In the genomic region with DNA sequence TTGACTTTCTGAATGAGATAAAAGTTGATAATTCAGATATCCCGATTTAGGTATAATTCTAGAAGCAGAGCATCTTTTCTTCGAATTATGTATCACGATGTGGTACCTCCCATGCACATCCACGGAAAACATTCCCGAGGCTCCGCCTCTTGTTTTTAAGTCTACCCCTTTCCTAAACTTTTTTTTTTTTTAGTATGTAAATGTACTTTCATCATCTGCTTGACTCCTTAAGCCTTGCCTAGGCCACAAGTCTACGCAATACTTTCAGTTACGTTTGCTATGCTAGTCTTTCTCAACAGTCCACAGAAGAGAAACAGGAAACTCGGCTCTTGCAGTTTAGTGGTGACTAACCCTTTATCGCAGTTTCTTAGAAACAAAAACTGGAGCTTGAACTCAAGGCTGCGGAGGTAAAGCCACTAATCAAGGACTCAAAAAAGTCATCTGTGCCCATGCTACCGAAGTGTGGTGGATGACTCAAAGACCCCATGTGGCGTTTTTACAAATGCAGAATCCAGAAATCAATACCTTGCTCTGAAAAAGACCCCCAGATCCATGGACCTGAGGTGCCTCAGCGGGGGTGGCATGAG, we compare ENCODE assay signal across 8 mouse cellular contexts. TPM values are rescaled to one million over a fixed set of nuclear protein-coding genes. Genes with fewer than 3 reads are reported as not detected.
DNase-seq lines count a peak whose midpoint lies in the region; ATAC-seq and TF ChIP-seq lines count a peak whose summit lies in the region.

No protein-coding gene starts in this region.

- peak; percentile 8 for ATAC-seq in forebrain, embryonic 16.5 days
- ATAC-seq in intestine, postnatal 0 days: peak; percentile 66

- peak overlapping the region; percentile 90 for H3K9ac ChIP-seq in forebrain, embryonic 16.5 days (replicated peaks; ENCODE audit: low read depth, low read length)
- 0 out of 2 replicates have a peak overlapping the region, but pooled peaks have one; percentile 69 for H3K9ac ChIP-seq in intestine, postnatal 0 days (ENCODE audit: low read depth, low read length)

- 19% methylated on average over 14 of the region's 14 CpGs for WGBS in forebrain, embryonic 16.5 days
- WGBS in intestine, postnatal 0 days: 21% methylated on average over 14 of the region's 14 CpGs

- H3K4me1 ChIP-seq in forebrain, embryonic 16.5 days (replicated peaks; ENCODE audit: control insufficient read depth, insufficient read depth, low read length): peaks cover 19% of the 10 kb centered on the region
- H3K4me1 ChIP-seq in intestine, postnatal 0 days (replicated peaks; ENCODE audit: control insufficient read depth, insufficient read depth, low read length): no peaks in the 10 kb centered on the region

- intact Hi-C loops in gastrocnemius, adult 2 months (cut with DNase I): loop anchor here (5.0 kb wide), 2 partner anchors 125 to 200 kb away; a partner anchor contains a TSS
- intact Hi-C loops in gastrocnemius, postnatal 14 days (cut with DNase I; ENCODE audit: low total_unique reads): no loop called here

- DNase-seq in gastrocnemius, adult 2 months: no peak
- DNase-seq in gastrocnemius, postnatal 14 days: no peak
- DNase-seq in adrenal gland, adult 8-10 months: peak; percentile 54
- peak; percentile 19 for DNase-seq in lung, postnatal 14 days
- DNase-seq in splenic B cell, adult 2 months (ENCODE audit: low read depth, low spot score): peak; percentile 77
- no peak for DNase-seq in layer of hippocampus, adult 8-10 months (ENCODE audit: low spot score in 2 of 2)

- peak overlapping the region; percentile 92 for H3K4me3 ChIP-seq in gastrocnemius, adult 2 months
- H3K4me3 ChIP-seq in forebrain, embryonic 16.5 days (replicated peaks; ENCODE audit: low read length): peak overlapping the region; percentile 89
- H3K4me3 ChIP-seq in intestine, postnatal 0 days (ENCODE audit: low read depth, low read length): peak overlapping the region; percentile 67

- no peaks in the 10 kb centered on the region for H3K9me3 ChIP-seq in forebrain, embryonic 16.5 days (ENCODE audit: control insufficient read depth, low read length)
- no peaks in the 10 kb centered on the region for H3K9me3 ChIP-seq in intestine, postnatal 0 days (ENCODE audit: control insufficient read depth)

- no peaks in the 10 kb centered on the region for H3K36me3 ChIP-seq in forebrain, embryonic 16.5 days (ENCODE audit: control insufficient read depth, insufficient read depth)
- H3K36me3 ChIP-seq in intestine, postnatal 0 days (ENCODE audit: control insufficient read depth, insufficient read depth): no peaks in the 10 kb centered on the region
- 0 out of 2 replicates have a peak, but pooled peaks cover 2% of the 10 kb centered on the region for H3K36me3 ChIP-seq in splenic B cell, adult 2 months (ENCODE audit: control insufficient read depth, insufficient read depth, low read length, poor library complexity, severe bottlenecking)

- H3K27ac ChIP-seq in gastrocnemius, adult 2 months: peak overlapping the region; percentile 89
- peak overlapping the region; percentile 82 for H3K27ac ChIP-seq in forebrain, embryonic 16.5 days (ENCODE audit: low read length)
- H3K27ac ChIP-seq in intestine, postnatal 0 days (ENCODE audit: low read depth, low read length): peak overlapping the region; percentile 82; the same call in 1 of the 2 replicates

- no peak for TF ChIP-seq CTCF in gastrocnemius, adult 2 months (IDR thresholded peaks at IDR 0.05)
- TF ChIP-seq CTCF in intestine, postnatal 0 days (IDR thresholded peaks at IDR 0.05; ENCODE audit: low read depth): no peak

- H3K4me2 ChIP-seq in forebrain, embryonic 16.5 days (ENCODE audit: low read length): peak overlapping the region; percentile 75
- peak overlapping the region; percentile 92 for H3K4me2 ChIP-seq in intestine, postnatal 0 days (replicated peaks; ENCODE audit: low read depth)

- H3K27me3 ChIP-seq in forebrain, embryonic 16.5 days (replicated peaks; ENCODE audit: control insufficient read depth, insufficient read depth, low read length): no peaks in the 10 kb centered on the region
- H3K27me3 ChIP-seq in intestine, postnatal 0 days (replicated peaks; ENCODE audit: control insufficient read depth, insufficient read depth, low read length): no peaks in the 10 kb centered on the region
- H3K27me3 ChIP-seq in splenic B cell, adult 2 months (ENCODE audit: control insufficient read depth, insufficient read depth, low read length, poor library complexity, severe bottlenecking): no peaks in the 10 kb centered on the region

RNA-seq across cellular contexts. Expression of a gene that starts 0.7 kb away (rescaled TPM):
- total RNA-seq in gastrocnemius, adult 2 months (2021): 1 to 10 TPM; 3.5 TPM
- total RNA-seq in gastrocnemius, postnatal 14 days (2021): 1 to 10 TPM; 4.6 to 4.8 TPM
- 10 to 100 TPM; 22.2 to 58.2 (median 30.5) TPM for total RNA-seq in adrenal gland, adult 8-10 months (2022)
- 10.3 and 11.3 TPM in 2 replicates for polyA plus RNA-seq in forebrain, embryonic 16.5 days (2015; fragmentation: Nextera tagmentation; extraction: Ambion mirVana)
- 3.1 TPM in 2 replicates for polyA plus RNA-seq in intestine, postnatal 0 days (2015; fragmentation: Nextera tagmentation; extraction: Ambion mirVana)
- 10 to 100 TPM; 13.8 to 15.1 (median 13.9) TPM for total RNA-seq in layer of hippocampus, adult 8-10 months (2022)

Comparison
In these comparisons a context has a peak if more than half of its experiments do, and no peak if none do; other contexts are left out.
1. DNase-seq: peak in adrenal gland, adult 8-10 months (single experiment), lung, postnatal 14 days (single experiment) and splenic B cell, adult 2 months (single experiment); none in gastrocnemius, adult 2 months (single experiment), gastrocnemius, postnatal 14 days (single experiment) and layer of hippocampus, adult 8-10 months (0 of 2).
2. Peak in every context shown above with its lines, with median percentiles within 50 percentile points of each other: H3K27ac ChIP-seq and H3K4me3 ChIP-seq.